ENCODE assay signal across 8 mouse cellular contexts in genomic region chr4:62613646-62614365, GRCm38 (mm10). TPM values are rescaled to one million over a fixed set of nuclear protein-coding genes. Genes with fewer than 3 reads are reported as not detected.
A peak's percentile ranks its signal among the peaks of the same experiment; 100 is the strongest.
DNase-seq lines count a peak whose midpoint lies in the region; ATAC-seq lines count a peak whose summit lies in the region.

No protein-coding gene starts in this region.

- H3K36me3 ChIP-seq in forebrain, embryonic 11.5 days (ENCODE audit: control insufficient read depth, insufficient read depth, low read length): no peaks in the 10 kb centered on the region
- H3K36me3 ChIP-seq in limb, embryonic 12.5 days: no peaks in the 10 kb centered on the region
- H3K36me3 ChIP-seq in neural tube, embryonic 15.5 days: no peaks in the 10 kb centered on the region

- ATAC-seq in forebrain, embryonic 11.5 days (replicated peaks; ENCODE audit: low FRiP score): no peak; the same call in 1 of the 2 replicates
- ATAC-seq in limb, embryonic 12.5 days (ENCODE audit: insufficient number of reproducible peaks, insufficient read depth, low FRiP score, low TSS enrichment, low read depth): peak; percentile 6; the same call in 1 of the 2 replicates
- peak; percentile 6; the same call in 1 of the 2 replicates for ATAC-seq in neural tube, embryonic 15.5 days (ENCODE audit: low FRiP score)

- no peaks in the 10 kb centered on the region for H3K9me3 ChIP-seq in forebrain, embryonic 11.5 days (ENCODE audit: control insufficient read depth, low read length)
- H3K9me3 ChIP-seq in limb, embryonic 12.5 days: no peaks in the 10 kb centered on the region
- H3K9me3 ChIP-seq in neural tube, embryonic 15.5 days (replicated peaks): no peaks in the 10 kb centered on the region

- H3K4me2 ChIP-seq in forebrain, embryonic 11.5 days (ENCODE audit: low read depth, low read length, severe bottlenecking): peak overlapping the region; percentile 26
- peak overlapping the region; percentile 46 for H3K4me2 ChIP-seq in limb, embryonic 12.5 days
- H3K4me2 ChIP-seq in neural tube, embryonic 15.5 days: peak overlapping the region; percentile 39

- H3K9ac ChIP-seq in forebrain, embryonic 11.5 days (ENCODE audit: low read length): peak overlapping the region; percentile 12; the same call in 1 of the 2 replicates
- H3K9ac ChIP-seq in limb, embryonic 12.5 days (replicated peaks): no peak overlapping the region
- H3K9ac ChIP-seq in neural tube, embryonic 15.5 days (replicated peaks): no peak overlapping the region

- peaks cover 21% of the 10 kb centered on the region for H3K4me1 ChIP-seq in forebrain, embryonic 11.5 days (replicated peaks; ENCODE audit: control insufficient read depth, insufficient read depth, low read length)
- peaks cover 36% of the 10 kb centered on the region for H3K4me1 ChIP-seq in limb, embryonic 12.5 days (replicated peaks)
- H3K4me1 ChIP-seq in neural tube, embryonic 15.5 days: peaks cover 46% of the 10 kb centered on the region

- peak; percentile 24 to 44 for DNase-seq in kidney, postnatal 4 days
- no peak for DNase-seq in kidney, postnatal 25 days
- no peak for DNase-seq in forebrain, embryonic 11.5 days (ENCODE audit: low spot score)
- DNase-seq in Muller cell, postnatal 12 days (ENCODE audit: inconsistent ontology term): no peak
- no peak for DNase-seq in left cerebral cortex, postnatal 14 days (ENCODE audit: low spot score in 2 of 2)
- DNase-seq in spleen, adult 12 weeks (ENCODE audit: low spot score): no peak

- no peaks in the 10 kb centered on the region for H3K27me3 ChIP-seq in forebrain, embryonic 11.5 days (ENCODE audit: control insufficient read depth, insufficient read depth, low read length)
- H3K27me3 ChIP-seq in limb, embryonic 12.5 days: peaks cover 14% of the 10 kb centered on the region; the same call in 1 of the 2 replicates
- no peaks in the 10 kb centered on the region for H3K27me3 ChIP-seq in neural tube, embryonic 15.5 days (replicated peaks)

- 67% methylated on average over 13 of the region's 13 CpGs for WGBS in forebrain, embryonic 11.5 days
- WGBS in limb, embryonic 12.5 days: 64% methylated on average over 13 of the region's 13 CpGs
- WGBS in neural tube, embryonic 15.5 days: 46% methylated on average over 13 of the region's 13 CpGs

- H3K27ac ChIP-seq in forebrain, embryonic 11.5 days (ENCODE audit: low read depth, low read length): peak overlapping the region; percentile 84
- H3K27ac ChIP-seq in limb, embryonic 12.5 days: peak overlapping the region; percentile 87
- peak overlapping the region; percentile 77 for H3K27ac ChIP-seq in neural tube, embryonic 15.5 days (replicated peaks)

- no peak overlapping the region for H3K4me3 ChIP-seq in forebrain, embryonic 11.5 days (ENCODE audit: low read depth, low read length)
- H3K4me3 ChIP-seq in limb, embryonic 12.5 days (replicated peaks): no peak overlapping the region
- no peak overlapping the region for H3K4me3 ChIP-seq in neural tube, embryonic 15.5 days (replicated peaks)

- intact Hi-C loops in left cerebral cortex, postnatal 14 days (cut with DNase I): no loop called here

RNA-seq across cellular contexts. Expression of gene Rgs3, which starts 54.2 kb away (rescaled TPM):
- polyA plus RNA-seq in forebrain, embryonic 11.5 days (2014; fragmentation: Nextera tagmentation; extraction: Ambion mirVana): 33.6 and 39.7 TPM in 2 replicates
- 38.7 and 43.3 TPM in 2 replicates for polyA plus RNA-seq in limb, embryonic 12.5 days (2016; fragmentation: Nextera tagmentation; extraction: Ambion mirVana)
- 49.2 and 53.8 TPM in 2 replicates for polyA plus RNA-seq in neural tube, embryonic 15.5 days (2015; fragmentation: Nextera tagmentation; extraction: Ambion mirVana)
- 10 to 100 TPM; 22.2 to 27.2 TPM for total RNA-seq in left cerebral cortex, postnatal 14 days (2021)

Comparison
In these comparisons a context has a peak if more than half of its experiments do, and no peak if none do; other contexts are left out.
1. DNase-seq: peak in kidney, postnatal 4 days (2 of 2); none in kidney, postnatal 25 days (0 of 2), forebrain, embryonic 11.5 days (single experiment), Muller cell, postnatal 12 days (single experiment), left cerebral cortex, postnatal 14 days (0 of 2) and spleen, adult 12 weeks (single experiment).
2. Peak in every context shown above with its lines, with median percentiles within 50 percentile points of each other: H3K27ac ChIP-seq and H3K4me2 ChIP-seq.